Mouse (Mus musculus) WW6 (cell line): ENCODE results near the gene Nrde2.

Experiments used
- DNase-seq: peaks from one replicate; pipeline ENCODE4 v3.0.0-alpha.2; 2013; ENCODE audit warnings: low read depth, low spot score

Gene Nrde2

GRCm38 (mm10) chr12:100178898-100179440, 19.5 kb upstream of the Nrde2 start:
- DNase-seq, result no peak

- no peak for DNase-seq
Observed at GRCm38 (mm10) chr12:100176469-100177056, 17.1 kb upstream of the Nrde2 start.

GRCm38 (mm10) chr12:100172481-100172880, 13.0 kb upstream of the Nrde2 start:
- DNase-seq, result no peak

- DNase-seq, result no peak
Observed at GRCm38 (mm10) chr12:100167931-100168871, 8.7 kb upstream of the Nrde2 start.

- DNase-seq, result no peak
Observed at GRCm38 (mm10) chr12:100167502-100167901, 8.0 kb upstream of the Nrde2 start.

- DNase-seq, result no peak
Observed at GRCm38 (mm10) chr12:100166939-100167338, 7.5 kb upstream of the Nrde2 start.

GRCm38 (mm10) chr12:100166177-100166576, 6.7 kb upstream of the Nrde2 start:
- no peak for DNase-seq

GRCm38 (mm10) chr12:100164991-100165500, 5.6 kb upstream of the Nrde2 start:
- no peak for DNase-seq

- no peak for DNase-seq
Observed at GRCm38 (mm10) chr12:100152466-100152865, 7.0 kb downstream of the Nrde2 start.

GRCm38 (mm10) chr12:100144269-100144668, 15.2 kb downstream of the Nrde2 start:
- no peak for DNase-seq

GRCm38 (mm10) chr12:100143737-100144136, 15.7 kb downstream of the Nrde2 start:
- DNase-seq, result no peak

GRCm38 (mm10) chr12:100142848-100143523, 16.5 kb downstream of the Nrde2 start:
- DNase-seq, result no peak

- DNase-seq, result no peak
Observed at GRCm38 (mm10) chr12:100135117-100135516, 24.3 kb downstream of the Nrde2 start.

- no peak for DNase-seq
Observed at GRCm38 (mm10) chr12:100134395-100134936, 25.0 kb downstream of the Nrde2 start.

- no peak for DNase-seq
Observed at GRCm38 (mm10) chr12:100131655-100132054, 27.8 kb downstream of the Nrde2 start.

GRCm38 (mm10) chr12:100131167-100131566, 28.3 kb downstream of the Nrde2 start:
- no peak for DNase-seq

- DNase-seq, result no peak
Observed at GRCm38 (mm10) chr12:100128961-100129360, 30.5 kb downstream of the Nrde2 start.

GRCm38 (mm10) chr12:100128522-100128921, 30.9 kb downstream of the Nrde2 start:
- DNase-seq, result no peak

GRCm38 (mm10) chr12:100127866-100128480, 31.5 kb downstream of the Nrde2 start:
- DNase-seq, result no peak

- no peak for DNase-seq
Observed at GRCm38 (mm10) chr12:100126968-100127865, 32.2 kb downstream of the Nrde2 start.
